Mouse (Mus musculus): Measurements from ENCODE around the gene Tcf7l2. TPM values are rescaled to one million over a fixed set of nuclear protein-coding genes. Genes with fewer than 3 reads are reported as not detected.

Tcf7l2 gene
- polyA plus RNA-seq, 1 experiment from 2014 or later: 225 TPM

DNA sequence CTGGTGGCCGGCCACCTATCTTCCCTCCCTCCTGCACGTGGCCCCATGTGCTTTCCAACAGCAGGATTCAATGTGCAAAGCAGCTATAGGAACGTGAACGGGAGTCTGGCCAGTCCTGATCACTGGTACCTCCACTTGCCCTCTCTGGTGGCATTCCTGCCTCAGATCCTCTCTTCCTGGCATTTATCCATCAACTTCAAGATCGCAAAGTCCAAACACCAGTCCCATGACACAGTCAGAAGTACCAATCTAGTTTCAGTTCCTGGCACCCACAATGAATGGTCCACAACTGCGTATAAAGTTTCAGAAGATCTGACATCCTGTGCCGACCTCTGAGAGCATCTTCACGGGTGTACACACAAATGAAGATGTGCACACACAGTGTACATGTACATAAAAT is 38.9 kb upstream of the Tcf7l2 start:
- WGBS: 92% methylated on average over 8 of the region's 8 CpGs
- H3K4me2 ChIP-seq (ENCODE audit: low read depth, severe bottlenecking): no peak overlapping the region
- no peak for ATAC-seq (ENCODE audit: insufficient number of reproducible peaks, low FRiP score, low TSS enrichment, low read depth)

GRCm38 (mm10) chr19:55704071-55704470 is 37.5 kb upstream of the Tcf7l2 start:
- Histone ChIP-seq H3K9ac (ENCODE audit: low read length) (no peak overlapping the region), H3K9me3 (ENCODE audit: control insufficient read depth, low read length) (no peaks in the 10 kb centered on the region), H3K4me1 (ENCODE audit: control insufficient read depth, insufficient read depth, low read length) (peaks cover 6% of the 10 kb centered on the region; the same call in 1 of the 2 replicates), H3K27ac (replicated peaks; ENCODE audit: low read depth, low read length) (no peak overlapping the region), H3K36me3 (ENCODE audit: control insufficient read depth, insufficient read depth, low read length) (no peaks in the 10 kb centered on the region), H3K4me2 (ENCODE audit: low read depth, severe bottlenecking) (no peak overlapping the region), H3K4me3 (ENCODE audit: low read depth, low read length) (no peak overlapping the region), H3K27me3 (ENCODE audit: control insufficient read depth, insufficient read depth, low read length) (no peaks in the 10 kb centered on the region; the same call in 1 of the 2 replicates)
- WGBS: 82% methylated on average over 6 of the region's 6 CpGs
- DNase-seq (ENCODE audit: low spot score) (no peak), ATAC-seq (ENCODE audit: insufficient number of reproducible peaks, low FRiP score, low TSS enrichment, low read depth) (no peak)

More for the DNA sequence above, 38.9 kb upstream of the Tcf7l2 start:
- Histone ChIP-seq H3K9ac (ENCODE audit: low read length) (no peak overlapping the region), H3K27me3 (ENCODE audit: control insufficient read depth, insufficient read depth, low read length) (no peaks in the 10 kb centered on the region; the same call in 1 of the 2 replicates), H3K36me3 (ENCODE audit: control insufficient read depth, insufficient read depth, low read length) (no peaks in the 10 kb centered on the region), H3K4me1 (ENCODE audit: control insufficient read depth, insufficient read depth, low read length) (peaks cover 6% of the 10 kb centered on the region; the same call in 1 of the 2 replicates), H3K9me3 (ENCODE audit: control insufficient read depth, low read length) (no peaks in the 10 kb centered on the region), H3K4me3 (ENCODE audit: low read depth, low read length) (no peak overlapping the region), H3K27ac (replicated peaks; ENCODE audit: low read depth, low read length) (no peak overlapping the region)
- no peak for DNase-seq (ENCODE audit: low spot score)

DNA sequence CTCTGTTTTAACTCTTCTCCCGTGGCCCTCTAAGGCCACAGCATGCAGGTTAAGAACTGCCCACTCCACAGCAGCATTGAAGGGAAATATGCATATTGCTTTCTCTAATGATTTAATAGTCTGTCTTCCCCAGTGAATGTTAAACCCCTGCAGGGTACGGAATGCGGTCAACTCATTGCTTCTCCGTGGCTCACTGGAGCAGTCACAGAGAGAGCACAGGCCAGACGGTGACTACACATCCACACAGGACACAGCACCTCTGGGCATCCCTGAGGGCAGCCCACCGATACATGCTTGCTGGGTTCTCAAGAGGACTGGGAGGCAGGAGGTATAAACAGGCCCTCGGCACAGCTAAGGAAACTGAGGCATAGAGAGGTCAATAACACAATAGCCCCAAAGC is 35.3 kb upstream of the Tcf7l2 start:
- Histone ChIP-seq H3K9me3 (ENCODE audit: control insufficient read depth, low read length) (no peaks in the 10 kb centered on the region), H3K4me1 (ENCODE audit: control insufficient read depth, insufficient read depth, low read length) (no peaks in the 10 kb centered on the region), H3K4me2 (ENCODE audit: low read depth, severe bottlenecking) (no peak overlapping the region), H3K4me3 (ENCODE audit: low read depth, low read length) (no peak overlapping the region), H3K27me3 (ENCODE audit: control insufficient read depth, insufficient read depth, low read length) (no peaks in the 10 kb centered on the region), H3K27ac (replicated peaks; ENCODE audit: low read depth, low read length) (no peak overlapping the region), H3K36me3 (ENCODE audit: control insufficient read depth, insufficient read depth, low read length) (no peaks in the 10 kb centered on the region), H3K9ac (ENCODE audit: low read length) (no peak overlapping the region)
- DNase-seq (ENCODE audit: low spot score) (no peak), ATAC-seq (ENCODE audit: insufficient number of reproducible peaks, low FRiP score, low TSS enrichment, low read depth) (no peak)
- WGBS: 83% methylated on average over 7 of the region's 7 CpGs

DNA sequence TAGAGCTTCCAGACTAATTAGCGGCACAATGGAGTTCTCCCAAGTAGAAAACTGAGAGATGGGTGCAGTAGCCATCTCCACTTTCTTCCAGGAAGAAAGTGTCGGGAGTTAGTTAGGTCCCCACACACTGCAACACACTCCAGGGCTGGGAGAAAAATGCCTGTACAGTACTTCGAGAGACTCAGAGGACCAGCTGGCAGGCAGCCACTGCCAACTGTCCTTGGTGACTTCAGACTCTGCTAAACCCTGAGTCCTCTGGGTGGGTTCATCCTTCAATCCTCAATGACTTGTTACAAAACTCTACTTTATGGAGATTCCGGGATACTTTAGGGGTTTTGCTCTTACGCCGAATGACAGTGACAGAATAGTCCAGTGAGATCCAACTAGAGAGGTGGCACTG is 34.8 kb upstream of the Tcf7l2 start:
- Histone ChIP-seq H3K4me1 (ENCODE audit: control insufficient read depth, insufficient read depth, low read length) (no peaks in the 10 kb centered on the region), H3K9me3 (ENCODE audit: control insufficient read depth, low read length) (no peaks in the 10 kb centered on the region), H3K9ac (ENCODE audit: low read length) (no peak overlapping the region), H3K36me3 (ENCODE audit: control insufficient read depth, insufficient read depth, low read length) (no peaks in the 10 kb centered on the region), H3K4me2 (ENCODE audit: low read depth, severe bottlenecking) (no peak overlapping the region), H3K27ac (replicated peaks; ENCODE audit: low read depth, low read length) (no peak overlapping the region), H3K4me3 (ENCODE audit: low read depth, low read length) (no peak overlapping the region), H3K27me3 (ENCODE audit: control insufficient read depth, insufficient read depth, low read length) (no peaks in the 10 kb centered on the region)
- 95% methylated on average over 6 of the region's 6 CpGs for WGBS
- DNase-seq (ENCODE audit: low spot score) (no peak), ATAC-seq (ENCODE audit: insufficient number of reproducible peaks, low FRiP score, low TSS enrichment, low read depth) (no peak)

GRCm38 (mm10) chr19:55708031-55708554 is 33.5 kb upstream of the Tcf7l2 start:
- H3K27me3 ChIP-seq (ENCODE audit: control insufficient read depth, insufficient read depth, low read length): no peaks in the 10 kb centered on the region
- no peaks in the 10 kb centered on the region for H3K4me1 ChIP-seq (ENCODE audit: control insufficient read depth, insufficient read depth, low read length)
- H3K4me2 ChIP-seq (ENCODE audit: low read depth, severe bottlenecking): no peak overlapping the region
- H3K4me3 ChIP-seq (ENCODE audit: low read depth, low read length): no peak overlapping the region
- ATAC-seq (ENCODE audit: insufficient number of reproducible peaks, low FRiP score, low TSS enrichment, low read depth) (no peak), DNase-seq (ENCODE audit: low spot score) (peak; percentile 46)
- H3K9me3 ChIP-seq (ENCODE audit: control insufficient read depth, low read length): no peaks in the 10 kb centered on the region
- 26% methylated on average over 8 of the region's 8 CpGs for WGBS
- no peaks in the 10 kb centered on the region for H3K36me3 ChIP-seq (ENCODE audit: control insufficient read depth, insufficient read depth, low read length)
- no peak overlapping the region for H3K9ac ChIP-seq (ENCODE audit: low read length)
- H3K27ac ChIP-seq (replicated peaks; ENCODE audit: low read depth, low read length): peak overlapping the region; percentile 61; the same call in 1 of the 2 replicates

DNA sequence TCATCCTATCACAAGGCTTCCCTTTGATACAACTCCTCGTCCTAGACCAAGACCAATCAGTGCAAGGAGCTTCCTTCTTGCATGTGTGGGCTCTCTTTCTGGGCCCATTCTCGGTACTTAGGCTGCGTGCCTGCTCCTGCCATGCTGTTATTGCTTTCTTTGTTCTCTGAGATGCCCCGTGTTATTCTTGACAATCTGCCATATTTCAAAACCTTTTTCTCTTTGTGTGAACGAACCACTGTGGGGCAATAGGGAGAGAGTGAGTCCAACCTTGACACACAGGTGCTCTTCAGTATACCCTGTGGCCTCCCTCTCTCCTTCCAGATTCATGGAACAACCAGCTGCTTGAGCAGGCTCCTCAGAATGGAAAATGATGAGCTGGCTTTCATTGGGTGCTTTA is 30.8 kb upstream of the Tcf7l2 start:
- Histone ChIP-seq H3K27me3 (ENCODE audit: control insufficient read depth, insufficient read depth, low read length) (no peaks in the 10 kb centered on the region), H3K36me3 (ENCODE audit: control insufficient read depth, insufficient read depth, low read length) (no peaks in the 10 kb centered on the region), H3K4me3 (ENCODE audit: low read depth, low read length) (no peak overlapping the region), H3K4me2 (ENCODE audit: low read depth, severe bottlenecking) (no peak overlapping the region), H3K27ac (replicated peaks; ENCODE audit: low read depth, low read length) (no peak overlapping the region), H3K9me3 (ENCODE audit: control insufficient read depth, low read length) (no peaks in the 10 kb centered on the region), H3K9ac (ENCODE audit: low read length) (no peak overlapping the region), H3K4me1 (ENCODE audit: control insufficient read depth, insufficient read depth, low read length) (no peaks in the 10 kb centered on the region)
- ATAC-seq (ENCODE audit: insufficient number of reproducible peaks, low FRiP score, low TSS enrichment, low read depth) (no peak), DNase-seq (ENCODE audit: low spot score) (no peak)
- WGBS: 81% methylated on average over 5 of the region's 5 CpGs

GRCm38 (mm10) chr19:55711701-55712100 is 29.9 kb upstream of the Tcf7l2 start:
- DNase-seq (ENCODE audit: low spot score): no peak
- H3K4me2 ChIP-seq (ENCODE audit: low read depth, severe bottlenecking): no peak overlapping the region
- no peaks in the 10 kb centered on the region for H3K27me3 ChIP-seq (ENCODE audit: control insufficient read depth, insufficient read depth, low read length)
- no peak overlapping the region for H3K4me3 ChIP-seq (ENCODE audit: low read depth, low read length)
- no peaks in the 10 kb centered on the region for H3K4me1 ChIP-seq (ENCODE audit: control insufficient read depth, insufficient read depth, low read length)
- H3K27ac ChIP-seq (replicated peaks; ENCODE audit: low read depth, low read length): no peak overlapping the region
- no peak overlapping the region for H3K9ac ChIP-seq (ENCODE audit: low read length)
- no peaks in the 10 kb centered on the region for H3K9me3 ChIP-seq (ENCODE audit: control insufficient read depth, low read length)
- no peaks in the 10 kb centered on the region for H3K36me3 ChIP-seq (ENCODE audit: control insufficient read depth, insufficient read depth, low read length)
- no peak for ATAC-seq (ENCODE audit: insufficient number of reproducible peaks, low FRiP score, low TSS enrichment, low read depth)
- 88% methylated on average over 5 of the region's 5 CpGs for WGBS

GRCm38 (mm10) chr19:55712678-55713077 is 28.9 kb upstream of the Tcf7l2 start:
- Histone ChIP-seq H3K4me3 (ENCODE audit: low read depth, low read length) (no peak overlapping the region), H3K9ac (ENCODE audit: low read length) (no peak overlapping the region), H3K4me1 (ENCODE audit: control insufficient read depth, insufficient read depth, low read length) (0 out of 2 replicates have a peak, but pooled peaks cover 2% of the 10 kb centered on the region), H3K4me2 (ENCODE audit: low read depth, severe bottlenecking) (no peak overlapping the region), H3K9me3 (ENCODE audit: control insufficient read depth, low read length) (no peaks in the 10 kb centered on the region), H3K36me3 (ENCODE audit: control insufficient read depth, insufficient read depth, low read length) (no peaks in the 10 kb centered on the region), H3K27ac (replicated peaks; ENCODE audit: low read depth, low read length) (no peak overlapping the region), H3K27me3 (ENCODE audit: control insufficient read depth, insufficient read depth, low read length) (no peaks in the 10 kb centered on the region)
- 80% methylated on average over 2 of the region's 2 CpGs for WGBS
- ATAC-seq (ENCODE audit: insufficient number of reproducible peaks, low FRiP score, low TSS enrichment, low read depth) (no peak), DNase-seq (ENCODE audit: low spot score) (no peak)

DNA sequence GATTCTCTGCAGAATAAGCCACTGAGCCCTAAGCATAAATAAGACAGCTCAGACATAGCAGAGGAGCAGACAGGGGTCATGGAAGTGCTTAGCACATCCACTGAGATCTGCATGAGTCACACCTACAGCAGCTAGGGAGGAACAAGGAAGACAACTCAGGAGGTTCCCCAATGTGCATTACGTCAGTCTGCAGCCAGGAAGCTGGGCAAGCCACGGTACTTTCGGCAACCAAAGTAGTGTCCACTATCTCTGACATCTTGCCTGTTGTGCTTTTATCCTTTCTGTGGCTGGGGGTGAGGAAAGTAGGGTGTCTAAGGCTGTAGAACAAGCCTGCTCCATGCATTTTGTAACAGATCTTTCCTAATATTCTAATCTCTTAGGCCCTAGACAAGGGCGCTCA is 27.6 kb upstream of the Tcf7l2 start:
- DNase-seq (ENCODE audit: low spot score): no peak
- no peaks in the 10 kb centered on the region for H3K36me3 ChIP-seq (ENCODE audit: control insufficient read depth, insufficient read depth, low read length)
- 88% methylated on average over 4 of the region's 4 CpGs for WGBS
- H3K4me3 ChIP-seq (ENCODE audit: low read depth, low read length): no peak overlapping the region
- 0 out of 2 replicates have a peak, but pooled peaks cover 2% of the 10 kb centered on the region for H3K4me1 ChIP-seq (ENCODE audit: control insufficient read depth, insufficient read depth, low read length)
- no peaks in the 10 kb centered on the region for H3K27me3 ChIP-seq (ENCODE audit: control insufficient read depth, insufficient read depth, low read length)
- no peaks in the 10 kb centered on the region for H3K9me3 ChIP-seq (ENCODE audit: control insufficient read depth, low read length)
- no peak overlapping the region for H3K27ac ChIP-seq (replicated peaks; ENCODE audit: low read depth, low read length)
- no peak overlapping the region for H3K9ac ChIP-seq (ENCODE audit: low read length)
- no peak overlapping the region for H3K4me2 ChIP-seq (ENCODE audit: low read depth, severe bottlenecking)
- ATAC-seq (ENCODE audit: insufficient number of reproducible peaks, low FRiP score, low TSS enrichment, low read depth): no peak

All from limb, embryonic 11.5 days (tissue).